Mouse (Mus musculus) forebrain, postnatal 0 days (tissue): Measurements from ENCODE around the gene Smim27. TPM values are rescaled to one million over a fixed set of nuclear protein-coding genes. Genes with fewer than 3 reads are reported as not detected.
A peak's percentile ranks its signal among the peaks of the same experiment; 100 is the strongest.
"Not testable (repeated sequence)": the region's sequence is repeated elsewhere in the genome, so short reads cannot be mapped to it uniquely, and the experiment has no call there.

Experiments
- ATAC-seq: fragments of 200-750 bp; cut with Nextera tagmentation; 2 replicates; pipeline ENCODE4 v1.8.0; 2017; ENCODE audit warnings: mild to moderate bottlenecking, moderate library complexity
- DNase-seq: peaks from one replicate; pipeline ENCODE4 v3.0.0-alpha.2; 2015
- H3K27ac ChIP-seq: fragments of 300-500 bp; sonication (generic); 2 replicates; pipeline ENCODE4 v1.5.1; 2014; ENCODE audit warnings: low read depth, mild to moderate bottlenecking, antibody characterized with exemption, low read length, moderate library complexity, mixed read lengths
- H3K27me3 ChIP-seq: fragments of 300-500 bp; sonication (generic); 2 replicates; pipeline ENCODE4 v1.6.1; 2014; ENCODE audit warnings: mild to moderate bottlenecking, low read length, mixed read lengths; ENCODE audit not compliant: insufficient read depth
- H3K36me3 ChIP-seq: fragments of 300-500 bp; sonication (generic); 2 replicates; pipeline ENCODE4 v1.6.1; 2014; ENCODE audit warnings: mild to moderate bottlenecking, moderate library complexity; ENCODE audit not compliant: insufficient read depth
- H3K4me1 ChIP-seq: fragments of 300-500 bp; sonication (generic); 2 replicates; pipeline ENCODE4 v1.6.1; 2014; ENCODE audit warnings: antibody characterized with exemption; ENCODE audit not compliant: insufficient read depth
- H3K4me2 ChIP-seq: fragments of 300-500 bp; sonication (generic); 2 replicates; pipeline ENCODE4 v1.6.1; 2014; ENCODE audit warnings: low read depth, mild to moderate bottlenecking, moderate library complexity
- H3K4me3 ChIP-seq: fragments of 300-500 bp; sonication (generic); 2 replicates; pipeline ENCODE4 v1.5.1; 2014; ENCODE audit warnings: low read depth, low read length, mixed read lengths
- H3K9ac ChIP-seq: fragments of 300-500 bp; sonication (generic); 2 replicates; pipeline ENCODE4 v1.6.1; 2014; ENCODE audit warnings: mild to moderate bottlenecking
- H3K9me3 ChIP-seq: fragments of 300-500 bp; sonication (generic); 2 replicates; pipeline ENCODE4 v1.6.1; 2016; ENCODE audit warnings: low read length
- CTCF ChIP-seq: sonication (generic); IDR thresholded peaks from 2 replicates; pipeline ENCODE4 v1.5.1; 2016; ENCODE audit warnings: antibody characterized with exemption, control low read depth, low read depth
- WGBS: fragments of 180-500 bp; shearing (Covaris S2); extraction: QIAGEN DNeasy Blood & Tissue Kit; methylation state at CpG from one replicate; pipeline ENCODE4 v1.1.7; 2014; 5-methylcytosine and 5-hydroxymethylcytosine counted together
- polyA plus RNA-seq: library from polyadenylated mRNA; unstranded; fragments of >200 nt; fragmentation: Nextera tagmentation; extraction: Ambion mirVana; gene quantifications from 2 replicates; pipeline ENCODE4 v1.2.1, GENCODE M21; 2015
- total RNA-seq: library from RNA; depleted of rRNA; stranded (reverse); fragments of >200 nt; gene quantifications from 2 replicates; pipeline ENCODE4 v1.2.3, GENCODE M21; 2014

The Smim27 gene
- total and polyA plus RNA-seq, 2 experiments from 2014 or later, result 3.8 to 17.0 TPM

DNA sequence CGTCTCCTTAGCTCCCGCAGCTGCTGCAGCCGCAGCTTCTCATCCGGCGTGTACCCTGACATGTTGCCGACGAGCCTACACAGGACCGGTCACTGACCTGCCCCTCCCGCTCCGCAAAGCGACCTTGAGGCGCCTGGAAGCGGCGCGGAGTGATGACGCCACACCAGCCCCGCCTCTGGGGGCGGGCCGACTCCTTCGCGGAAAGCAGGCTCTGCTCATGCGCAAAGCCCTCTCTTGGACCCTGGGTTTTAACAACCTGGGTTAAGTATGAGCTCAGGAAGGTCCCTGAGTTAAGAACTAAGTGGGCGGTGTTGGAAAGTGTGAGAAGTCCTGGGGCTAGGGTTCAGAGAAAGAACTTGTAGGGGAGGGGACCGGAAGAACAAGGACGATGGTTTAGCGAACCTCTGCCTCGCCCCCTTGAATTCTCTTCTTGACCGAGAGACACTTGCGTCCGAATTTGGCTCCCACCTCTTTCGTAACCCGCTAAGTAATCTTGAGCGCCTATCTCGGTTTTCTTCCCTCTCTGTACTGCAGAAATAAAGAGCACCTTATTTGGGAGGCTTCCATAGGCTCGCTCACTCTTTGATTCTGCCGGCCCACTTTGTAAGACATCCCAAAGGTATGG is 10.0 kb downstream of the Smim27 start, which contains the start of gene Ndufb6:
TSS of gene Ndufb6 (minus strand) at position 146 of the 625 bp plus-strand sequence.
- peak; percentile 96 for ATAC-seq
- Histone ChIP-seq H3K4me2 (peak within 1 kb of the TSS; percentile 84), H3K27me3 (no peaks in the 10 kb centered on the region), H3K4me3 (peak within 1 kb of the TSS; percentile 79), H3K27ac (0 out of 2 replicates have a peak within 1 kb of the TSS, but pooled peaks have one; percentile 35), H3K4me1 (no peaks in the 10 kb centered on the region), H3K9me3 (no peaks in the 10 kb centered on the region), H3K9ac (peak within 1 kb of the TSS; percentile 80), H3K36me3 (peaks cover 11% of the 10 kb centered on the region; the same call in 1 of the 2 replicates)
- peak; percentile 97 for DNase-seq
- WGBS, result 1% methylated on average over 36 of the region's 36 CpGs
- TF ChIP-seq CTCF, result no peak

DNA sequence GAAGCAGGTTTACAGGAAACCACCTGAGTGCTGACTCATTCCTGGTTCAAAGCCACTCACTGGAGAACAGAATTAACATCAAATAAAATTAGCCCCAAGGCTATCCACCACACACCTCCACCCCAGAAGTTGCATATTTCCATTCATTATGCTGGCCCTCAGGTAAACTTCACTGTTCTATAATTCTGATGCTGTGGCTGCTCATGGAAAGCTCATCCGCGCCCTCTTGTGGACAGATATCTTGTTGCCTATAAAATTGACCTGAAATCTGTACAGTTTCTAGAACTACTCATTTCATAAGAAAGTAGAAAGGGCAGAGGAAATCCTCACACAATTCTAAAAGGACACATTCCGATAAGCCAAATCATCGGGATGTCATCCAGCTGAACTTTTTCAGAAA is 16.2 kb downstream of the Smim27 start:
- Histone ChIP-seq H3K4me1 (no peaks in the 10 kb centered on the region), H3K36me3 (no peaks in the 10 kb centered on the region), H3K9ac (no peak overlapping the region), H3K27me3 (no peaks in the 10 kb centered on the region), H3K9me3 (0 out of 2 replicates have a peak, but pooled peaks cover 2% of the 10 kb centered on the region), H3K27ac (no peak overlapping the region), H3K4me3 (no peak overlapping the region), H3K4me2 (no peak overlapping the region)
- DNase-seq (peak; percentile 72), ATAC-seq (no peak)
- TF ChIP-seq CTCF, result peak; percentile 82
- 22% methylated on average over 4 of the region's 4 CpGs for WGBS

DNA sequence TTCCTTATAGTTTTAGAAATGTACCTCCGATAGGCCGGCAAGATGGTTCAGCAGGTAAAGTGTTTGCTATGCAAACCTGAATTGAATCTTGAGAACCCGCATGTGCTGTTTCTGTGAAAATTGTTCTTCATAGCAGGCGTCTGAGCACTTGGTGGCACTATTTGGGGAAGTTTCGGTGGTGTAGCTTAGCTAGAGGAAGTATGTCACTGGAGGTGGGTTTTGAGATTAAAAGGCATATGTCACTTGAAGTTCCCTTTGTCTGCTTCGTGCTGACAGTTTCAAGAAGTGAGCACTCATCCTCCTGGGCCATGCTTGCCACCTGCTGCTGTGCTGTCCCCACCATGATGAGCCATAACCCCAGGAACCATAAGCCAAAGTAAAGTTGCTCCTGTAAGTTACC is 18.0 kb downstream of the Smim27 start:
- Histone ChIP-seq H3K36me3 (no peaks in the 10 kb centered on the region), H3K4me3 (no peak overlapping the region), H3K27ac (no peak overlapping the region), H3K9me3 (0 out of 2 replicates have a peak, but pooled peaks cover 4% of the 10 kb centered on the region), H3K4me1 (no peaks in the 10 kb centered on the region), H3K4me2 (no peak overlapping the region), H3K27me3 (no peaks in the 10 kb centered on the region), H3K9ac (no peak overlapping the region)
- TF ChIP-seq CTCF, result no peak
- ATAC-seq (no peak), DNase-seq (no peak)
- WGBS, result 80% methylated on average over 6 of the region's 6 CpGs

DNA sequence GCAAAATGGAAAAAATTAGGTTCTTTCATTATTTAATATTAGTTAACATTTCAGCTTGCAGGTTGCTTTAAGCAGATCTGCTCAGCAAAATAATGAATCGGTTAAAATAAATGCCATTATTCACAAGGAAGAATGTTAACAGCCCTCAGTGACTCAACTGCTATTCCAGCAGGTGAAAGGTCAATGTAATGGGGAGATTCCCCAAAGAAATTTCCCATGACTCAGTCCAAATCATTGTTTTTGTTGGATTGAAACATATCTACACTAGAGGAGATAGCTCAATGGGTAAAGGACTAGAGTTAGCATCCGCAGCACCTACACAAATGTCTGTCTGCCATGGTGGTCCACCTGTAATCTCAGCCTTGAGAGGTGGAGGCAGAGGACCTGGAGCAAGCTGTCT is 19.7 kb downstream of the Smim27 start:
- Histone ChIP-seq H3K9ac (no peak overlapping the region), H3K4me3 (no peak overlapping the region), H3K27ac (no peak overlapping the region), H3K36me3 (no peaks in the 10 kb centered on the region), H3K4me2 (no peak overlapping the region), H3K9me3 (0 out of 2 replicates have a peak, but pooled peaks cover 4% of the 10 kb centered on the region), H3K4me1 (no peaks in the 10 kb centered on the region), H3K27me3 (no peaks in the 10 kb centered on the region)
- 92% methylated on average over 2 of the region's 2 CpGs for WGBS
- ATAC-seq (no peak), DNase-seq (no peak)
- TF ChIP-seq CTCF, result no peak

DNA sequence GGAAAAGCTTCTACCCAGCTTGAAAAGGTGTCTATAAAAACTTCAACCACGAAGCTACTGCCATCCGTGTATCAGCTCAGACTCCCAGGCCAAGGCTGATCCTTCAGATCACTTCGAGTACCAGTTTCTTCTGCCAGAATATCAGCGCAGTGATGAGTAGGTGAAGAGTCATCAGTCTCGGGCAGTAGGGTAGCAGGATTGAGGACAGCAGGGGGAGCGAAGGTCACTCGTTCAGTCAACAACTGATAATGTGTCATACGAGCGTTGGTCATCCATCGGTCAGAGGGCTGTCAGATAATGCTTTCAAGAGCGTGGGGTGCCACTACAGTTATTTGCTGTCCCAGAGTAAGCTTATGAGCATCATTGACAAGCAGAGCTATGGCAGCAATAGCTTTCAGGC is 22.1 kb downstream of the Smim27 start:
- H3K27me3 ChIP-seq, H3K4me3 ChIP-seq, ATAC-seq, H3K4me1 ChIP-seq, H3K9me3 ChIP-seq, DNase-seq, H3K4me2 ChIP-seq, H3K9ac ChIP-seq, H3K36me3 ChIP-seq, H3K27ac ChIP-seq: not testable (repeated sequence)
- WGBS, result 96% methylated on average over 11 of the region's 11 CpGs

DNA sequence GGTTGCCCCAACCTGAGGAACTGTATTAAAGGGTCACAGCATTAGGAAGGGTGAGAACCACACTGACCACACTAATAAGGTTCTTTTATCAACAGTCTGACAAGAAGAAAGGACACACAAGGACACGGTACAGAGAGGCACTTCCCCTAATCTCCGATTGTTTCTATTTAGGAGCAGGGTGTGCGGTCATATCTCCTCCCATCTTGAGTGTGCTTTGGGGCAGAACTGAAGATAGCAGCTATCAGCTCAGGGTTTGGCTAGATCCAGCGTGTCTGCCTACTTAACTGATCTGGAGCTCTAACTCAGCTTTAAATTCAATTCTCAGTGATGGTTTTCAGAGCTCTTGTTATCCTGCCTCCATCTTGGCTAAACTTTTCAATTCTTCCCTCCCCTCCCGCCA is 29.8 kb downstream of the Smim27 start:
- DNase-seq (no peak), ATAC-seq (no peak)
- Histone ChIP-seq H3K36me3 (no peaks in the 10 kb centered on the region), H3K4me3 (no peak overlapping the region), H3K27ac (no peak overlapping the region), H3K9ac (no peak overlapping the region), H3K4me1 (no peaks in the 10 kb centered on the region), H3K9me3 (no peaks in the 10 kb centered on the region), H3K4me2 (no peak overlapping the region), H3K27me3 (no peaks in the 10 kb centered on the region)
- no peak for TF ChIP-seq CTCF
- 83% methylated on average over 5 of the region's 5 CpGs for WGBS

DNA sequence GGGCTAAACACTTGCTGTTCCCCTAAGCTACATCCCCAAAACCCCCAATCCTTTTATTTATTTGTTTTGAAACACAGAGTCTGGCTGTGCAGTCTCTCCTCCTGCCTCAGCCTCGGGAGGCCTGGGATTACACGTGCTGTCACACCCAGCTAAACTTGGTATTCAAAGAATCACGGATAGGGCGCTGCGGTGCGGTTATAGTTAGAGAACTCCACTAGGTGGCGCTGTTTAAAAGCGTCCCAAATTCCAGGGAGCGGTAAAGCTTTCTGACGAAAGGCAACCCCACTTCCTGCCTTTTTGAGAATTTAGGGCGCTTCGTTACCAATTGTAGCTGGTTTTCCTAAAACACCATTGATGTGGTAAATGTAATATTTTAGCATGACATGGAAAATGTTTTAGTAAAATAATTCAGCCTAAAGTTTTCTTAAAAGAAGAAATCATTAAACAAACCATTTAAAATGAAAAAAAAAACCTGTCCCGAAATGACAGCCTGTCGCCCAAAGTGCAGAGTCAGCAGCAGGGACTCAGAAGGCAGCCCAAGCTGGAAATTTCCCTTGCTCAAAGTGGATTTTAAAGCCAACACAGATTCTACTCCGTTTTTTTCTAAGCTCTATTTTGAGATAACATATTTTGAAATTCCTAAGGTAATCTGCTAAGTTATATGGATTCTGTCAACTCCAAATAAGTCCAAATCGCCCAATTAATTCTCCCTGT is 31.9 kb downstream of the Smim27 start:
- TF ChIP-seq CTCF, result peak; percentile 91
- H3K27ac ChIP-seq, result no peak overlapping the region
- ATAC-seq (peak; percentile 94), DNase-seq (peak; percentile 94)
- WGBS, result 12% methylated on average over 16 of the region's 16 CpGs
- peak overlapping the region; percentile 32 for H3K4me2 ChIP-seq
- H3K36me3 ChIP-seq, result no peaks in the 10 kb centered on the region
- H3K4me1 ChIP-seq, result no peaks in the 10 kb centered on the region
- H3K4me3 ChIP-seq, result peak overlapping the region; percentile 23; the same call in 1 of the 2 replicates
- H3K9me3 ChIP-seq, result no peaks in the 10 kb centered on the region
- no peak overlapping the region for H3K9ac ChIP-seq
- no peaks in the 10 kb centered on the region for H3K27me3 ChIP-seq
